Mouse (Mus musculus) E14TG2a.4 (cell line): ENCODE measurements around the gene Stard10.

Experiments
- H3K27me3 ChIP-seq: 2 replicates; pipeline ENCODE4 v1.6.1; 2014; ENCODE audit warnings: low read length, control low read depth; ENCODE audit not compliant: insufficient read depth
- H3K36me3 ChIP-seq: 2 replicates; pipeline ENCODE4 v1.6.1; 2014; ENCODE audit warnings: low read length, control low read depth; ENCODE audit not compliant: insufficient read depth
- H3K4me1 ChIP-seq: replicated peaks from 2 replicates; pipeline ENCODE4 v1.6.1; 2014; ENCODE audit warnings: low read depth, low read length, control low read depth
- H3K4me3 ChIP-seq: replicated peaks from 2 replicates; pipeline ENCODE4 v1.5.1; 2014; ENCODE audit warnings: mild to moderate bottlenecking, low read length
- H3K9me3 ChIP-seq: 2 replicates; pipeline ENCODE4 v1.6.1; 2014; ENCODE audit warnings: low read length, control low read depth
- CTCF ChIP-seq: conservative IDR thresholded peaks from 2 replicates; pipeline ENCODE4 v1.5.1; 2014; ENCODE audit warnings: low read length
- NANOG ChIP-seq: IDR thresholded peaks from 2 replicates; pipeline ENCODE4 v1.6.1; 2014; ENCODE audit warnings: borderline replicate concordance, low read length, mixed read lengths
- POU5F1 ChIP-seq: IDR thresholded peaks from 2 replicates; pipeline ENCODE4 v1.6.1; 2014; ENCODE audit warnings: low read length, borderline replicate concordance

The Stard10 gene

DNA sequence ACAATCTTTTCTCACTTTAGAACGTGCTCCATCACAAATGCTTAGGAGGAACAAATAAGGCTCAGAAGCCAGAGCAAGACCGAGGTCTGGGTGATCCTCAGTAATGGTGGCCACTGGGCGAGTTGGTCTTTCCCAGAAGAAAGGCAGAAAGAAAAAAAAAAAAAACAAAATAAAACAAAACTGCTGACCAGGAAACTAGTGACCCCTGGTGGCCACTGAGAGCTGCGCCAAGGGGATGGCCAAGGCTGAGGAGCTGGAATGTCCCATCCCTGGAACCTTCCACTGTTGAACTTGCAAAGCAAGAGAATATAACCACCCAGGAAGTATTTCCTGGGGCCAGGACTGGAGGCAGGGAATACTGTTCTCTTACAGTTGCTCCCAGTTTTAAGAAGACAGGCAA is 28.4 kb upstream of the Stard10 start:
- Histone ChIP-seq H3K4me3 (no peak overlapping the region), H3K27me3 (no peaks in the 10 kb centered on the region), H3K4me1 (no peaks in the 10 kb centered on the region; the same call in 1 of the 2 replicates), H3K9me3 (no peaks in the 10 kb centered on the region), H3K36me3 (peaks cover 50% of the 10 kb centered on the region)
- peak; percentile 82 for TF ChIP-seq CTCF
- TF ChIP-seq NANOG, result no peak

- TF ChIP-seq NANOG (no peak), POU5F1 (no peak), CTCF (no peak)
Observed at GRCm38 (mm10) chr7:101290401-101290800, 26.5 kb upstream of the Stard10 start.

DNA sequence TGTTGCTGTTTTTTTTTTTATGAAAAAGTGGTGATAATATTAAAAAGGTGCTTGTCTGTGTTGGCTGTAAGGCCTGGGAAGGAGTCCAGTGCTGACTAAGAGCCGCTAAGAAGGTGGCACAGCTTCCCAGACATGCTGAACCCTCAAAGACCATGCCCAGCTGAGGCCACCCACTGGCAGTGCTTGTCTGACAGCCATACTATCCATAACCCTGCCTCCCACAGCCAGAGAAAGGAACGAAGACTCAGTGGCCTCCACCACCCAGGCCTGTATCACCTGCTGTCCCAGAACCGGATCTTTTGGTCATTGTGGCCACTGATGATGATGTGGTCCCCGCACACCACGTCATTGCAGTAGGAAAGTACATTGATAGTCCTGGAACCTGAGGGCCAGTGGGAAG is 25.7 kb upstream of the Stard10 start:
- H3K27me3 ChIP-seq, result peaks cover 8% of the 10 kb centered on the region
- H3K36me3 ChIP-seq, result peaks cover 33% of the 10 kb centered on the region
- H3K4me3 ChIP-seq, result no peak overlapping the region
- H3K9me3 ChIP-seq, result no peaks in the 10 kb centered on the region
- peaks cover 15% of the 10 kb centered on the region for H3K4me1 ChIP-seq
- no peak for TF ChIP-seq CTCF
- TF ChIP-seq POU5F1, result no peak
- TF ChIP-seq NANOG, result no peak

More at GRCm38 (mm10) chr7:101290401-101290800, 26.5 kb upstream of the Stard10 start:
- Histone ChIP-seq H3K36me3 (peaks cover 37% of the 10 kb centered on the region), H3K4me1 (peaks cover 7% of the 10 kb centered on the region), H3K9me3 (no peaks in the 10 kb centered on the region), H3K4me3 (no peak overlapping the region), H3K27me3 (0 out of 2 replicates have a peak, but pooled peaks cover under 1% of the 10 kb centered on the region)

DNA sequence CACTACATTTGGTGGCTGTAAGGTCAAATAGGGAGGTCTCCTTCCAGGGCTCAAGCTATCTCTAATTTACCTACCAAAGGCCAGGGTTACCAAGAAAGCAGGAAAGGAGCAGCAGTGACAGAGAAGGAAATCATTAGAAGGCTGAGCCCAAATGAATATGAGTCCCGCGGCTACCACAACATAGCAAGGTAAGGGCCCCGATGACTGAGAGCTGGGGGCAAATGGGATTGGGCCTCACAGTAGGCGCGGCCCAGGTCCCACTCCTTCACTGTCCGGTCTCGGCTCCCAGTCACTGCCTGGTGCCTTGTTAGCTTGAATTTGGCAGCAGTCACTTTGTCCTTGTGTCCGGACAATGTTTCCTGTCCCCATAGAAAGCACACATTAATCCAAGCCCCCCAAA is 25.2 kb upstream of the Stard10 start:
- H3K4me3 ChIP-seq, result no peak overlapping the region
- H3K36me3 ChIP-seq, result peaks cover 29% of the 10 kb centered on the region
- TF ChIP-seq CTCF, result no peak
- TF ChIP-seq POU5F1, result no peak
- TF ChIP-seq NANOG, result no peak
- no peaks in the 10 kb centered on the region for H3K9me3 ChIP-seq
- peaks cover 13% of the 10 kb centered on the region for H3K27me3 ChIP-seq
- H3K4me1 ChIP-seq, result peaks cover 18% of the 10 kb centered on the region

DNA sequence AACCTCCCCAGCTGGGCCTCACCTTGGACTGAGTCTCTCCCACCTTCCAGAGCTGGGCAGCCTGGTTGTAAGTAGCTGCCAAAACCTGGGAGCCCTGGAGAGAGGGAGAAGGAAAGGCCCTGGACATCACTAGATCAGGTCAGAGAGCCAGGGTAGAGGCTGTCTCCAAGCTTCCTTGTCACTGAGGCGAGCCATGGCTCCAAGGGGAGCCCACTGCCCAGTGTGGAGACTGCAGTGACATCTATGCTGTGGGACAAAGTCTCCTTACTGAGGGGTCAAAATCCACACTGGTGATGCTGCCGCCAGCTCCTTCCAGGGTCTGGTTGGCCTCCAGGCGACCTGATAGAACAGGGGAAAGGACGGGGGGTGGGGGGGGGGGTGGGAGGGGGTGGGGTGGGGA is 24.8 kb upstream of the Stard10 start:
- H3K9me3 ChIP-seq, result peaks cover 4% of the 10 kb centered on the region
- peaks cover 17% of the 10 kb centered on the region for H3K27me3 ChIP-seq
- H3K4me3 ChIP-seq, result no peak overlapping the region
- TF ChIP-seq NANOG, result no peak
- no peak for TF ChIP-seq CTCF
- no peak for TF ChIP-seq POU5F1
- H3K4me1 ChIP-seq, result peaks cover 18% of the 10 kb centered on the region
- H3K36me3 ChIP-seq, result peaks cover 24% of the 10 kb centered on the region

GRCm38 (mm10) chr7:101292696-101293095 is 24.2 kb upstream of the Stard10 start:
- peaks cover 18% of the 10 kb centered on the region for H3K4me1 ChIP-seq
- H3K9me3 ChIP-seq, result peaks cover 10% of the 10 kb centered on the region
- TF ChIP-seq NANOG (no peak), POU5F1 (no peak), CTCF (no peak)
- H3K36me3 ChIP-seq, result peaks cover 24% of the 10 kb centered on the region
- peaks cover 22% of the 10 kb centered on the region for H3K27me3 ChIP-seq
- no peak overlapping the region for H3K4me3 ChIP-seq

DNA sequence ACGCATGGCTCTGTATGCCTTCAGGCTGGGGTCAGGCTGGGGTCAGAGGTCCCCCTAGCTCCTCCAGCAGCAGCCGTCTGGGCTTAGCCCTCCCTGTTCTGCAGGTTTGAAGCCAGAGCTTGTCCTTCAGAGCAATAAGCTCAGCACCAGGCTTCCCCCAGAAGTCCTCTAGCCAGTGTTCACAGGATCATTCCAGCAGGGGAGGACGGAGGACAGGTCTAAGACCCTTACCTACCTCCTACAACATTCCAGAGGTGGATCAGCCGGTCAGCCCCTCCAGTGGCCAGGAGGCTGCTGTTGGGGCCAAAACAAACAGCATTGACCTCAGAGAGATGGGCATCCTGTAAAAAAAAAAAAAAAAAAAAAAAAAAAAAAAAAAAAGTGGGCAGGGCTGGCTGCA is 23.7 kb upstream of the Stard10 start:
- Histone ChIP-seq H3K9me3 (peaks cover 13% of the 10 kb centered on the region), H3K36me3 (peaks cover 24% of the 10 kb centered on the region), H3K4me1 (peaks cover 18% of the 10 kb centered on the region), H3K27me3 (peaks cover 26% of the 10 kb centered on the region), H3K4me3 (no peak overlapping the region)
- no peak for TF ChIP-seq NANOG
- TF ChIP-seq CTCF, result no peak
- TF ChIP-seq POU5F1, result no peak

DNA sequence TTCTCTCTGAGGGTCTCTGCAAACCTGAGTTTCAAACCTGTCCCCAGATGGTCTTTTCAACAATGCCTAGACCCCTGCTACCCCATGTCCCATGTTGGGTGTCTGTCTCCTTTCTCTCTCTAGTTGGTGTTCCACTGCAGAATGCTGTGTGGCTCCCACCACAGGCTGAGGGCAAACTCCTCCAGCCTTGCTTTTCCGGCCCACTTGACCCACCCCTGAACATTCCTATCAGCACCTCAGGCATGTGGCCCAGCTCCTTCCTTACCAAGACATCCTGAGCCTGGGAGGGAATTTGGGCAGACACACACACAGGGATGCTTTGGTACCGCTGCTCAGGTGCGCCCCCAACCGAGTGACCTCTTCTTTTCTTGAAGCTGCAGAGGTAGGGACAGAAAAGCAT is 23.3 kb upstream of the Stard10 start:
- Histone ChIP-seq H3K4me1 (peaks cover 18% of the 10 kb centered on the region), H3K36me3 (peaks cover 24% of the 10 kb centered on the region), H3K4me3 (no peak overlapping the region), H3K27me3 (peaks cover 30% of the 10 kb centered on the region), H3K9me3 (peaks cover 13% of the 10 kb centered on the region)
- no peak for TF ChIP-seq NANOG
- no peak for TF ChIP-seq POU5F1
- no peak for TF ChIP-seq CTCF

DNA sequence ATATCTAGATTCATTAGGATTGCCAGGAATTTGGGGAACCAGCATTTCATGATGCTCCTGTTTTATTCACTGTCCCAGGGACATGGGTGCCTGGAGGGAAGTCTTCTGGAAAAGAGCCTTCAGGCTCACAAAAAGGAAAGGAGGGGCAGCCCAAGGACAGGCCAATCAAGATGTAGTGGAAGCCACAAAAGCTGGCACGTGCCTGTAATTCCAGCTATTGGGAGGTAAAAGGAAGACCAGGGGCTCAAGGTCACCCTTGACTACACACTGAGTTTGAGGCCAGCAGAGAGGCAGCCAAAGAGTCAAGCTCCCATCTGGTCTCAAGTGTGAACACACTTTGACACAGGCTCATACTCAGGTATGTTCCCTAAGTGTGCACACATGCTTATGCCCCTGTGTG is 21.4 kb upstream of the Stard10 start:
- TF ChIP-seq NANOG (peak; percentile 59; the same call in 1 of the 2 replicates), CTCF (no peak), POU5F1 (no peak)
- Histone ChIP-seq H3K9me3 (peaks cover 13% of the 10 kb centered on the region), H3K4me3 (no peak overlapping the region), H3K36me3 (peaks cover 8% of the 10 kb centered on the region; the same call in 1 of the 2 replicates), H3K4me1 (peaks cover 18% of the 10 kb centered on the region), H3K27me3 (peaks cover 48% of the 10 kb centered on the region)
